Mouse (Mus musculus) liver, embryonic 14.5 days (tissue): ENCODE measurements at regions not wholly inside any gene's neighbourhood (a gene's known extent, or its start where the extent isn't known, plus 50 kb on each side); places are given as distances from the start of the nearest gene placed in this dataset.
A peak's percentile ranks its signal among the peaks of the same experiment; 100 is the strongest.

Source experiments
- CTCF ChIP-seq: IDR thresholded peaks from 2 replicates; pipeline ENCODE4 v1.5.1; 2016; ENCODE audit warnings: antibody characterized with exemption, low read depth, control low read depth
- EP300 ChIP-seq: IDR thresholded peaks from 2 replicates; pipeline ENCODE4 v1.6.1; 2016; ENCODE audit warnings: antibody characterized with exemption, low read depth

GRCm38 (mm10) chr14:120137680-120138136 lies 95.5 kb upstream of the Oxgr1 start:
- TF ChIP-seq CTCF (peak; percentile 91), EP300 (no peak)
